In the genomic region with DNA sequence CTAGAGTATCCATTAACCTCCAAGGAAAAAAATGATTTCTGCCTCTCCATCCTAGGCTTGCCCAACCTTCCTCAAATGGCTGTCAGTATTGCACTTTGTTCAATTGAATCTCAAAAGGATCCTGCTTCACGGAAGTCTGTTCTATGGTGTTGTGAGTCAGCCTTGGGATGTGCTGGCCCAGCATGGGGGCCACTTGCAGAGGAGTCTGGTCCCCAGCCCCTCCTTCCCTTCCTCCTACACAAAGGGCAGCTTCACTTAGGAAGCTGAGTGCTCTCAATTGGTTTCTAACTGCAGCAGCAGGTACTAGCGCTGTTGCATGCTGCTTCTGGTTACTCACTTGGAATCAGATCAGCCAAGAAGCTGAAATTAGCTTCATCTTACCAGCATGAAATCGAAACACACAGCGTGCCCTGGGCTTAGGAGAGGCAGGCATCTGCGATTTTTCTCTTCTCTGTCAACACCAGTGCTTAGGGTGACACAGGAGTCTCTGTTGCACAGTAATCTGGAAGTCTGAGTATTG, we compare ENCODE assay signal across 25 mouse cellular contexts.
DNase-seq lines count a peak whose midpoint lies in the region; ATAC-seq lines count a peak whose summit lies in the region.
"Had no signal": no experiment of that assay in that cellular context is flagged by ENCODE, and none has a peak within 500 bp of the region (broad histone marks: within the 10 kb centered on the region; RNA-seq: fewer than 3 reads in every experiment).

No protein-coding gene starts in this region.

- H3K27me3 ChIP-seq in midbrain, embryonic 11.5 days (ENCODE audit: control insufficient read depth, insufficient read depth, low read length) = no peaks in the 10 kb centered on the region
- no peaks in the 10 kb centered on the region for H3K27me3 ChIP-seq in midbrain, embryonic 14.5 days (ENCODE audit: control insufficient read depth, insufficient read depth, low read length)
- H3K27me3 ChIP-seq: forebrain, embryonic 15.5 days; intestine, embryonic 15.5 days; neural tube, embryonic 15.5 days had no signal

- H3K4me2 ChIP-seq in midbrain, embryonic 11.5 days = no peak overlapping the region
- H3K4me2 ChIP-seq in midbrain, embryonic 14.5 days (ENCODE audit: low read length) = no peak overlapping the region
- H3K4me2 ChIP-seq: forebrain, embryonic 15.5 days; hindbrain, embryonic 14.5 days; intestine, embryonic 15.5 days; neural tube, embryonic 15.5 days had no signal

- no peaks in the 10 kb centered on the region for H3K9me3 ChIP-seq in midbrain, embryonic 11.5 days (ENCODE audit: control insufficient read depth, low read length)
- no peaks in the 10 kb centered on the region for H3K9me3 ChIP-seq in midbrain, embryonic 14.5 days (ENCODE audit: control insufficient read depth, low read length)
- H3K9me3 ChIP-seq: forebrain, embryonic 15.5 days; heart, embryonic 10.5 days; intestine, embryonic 15.5 days; limb, embryonic 10.5 days; neural tube, embryonic 15.5 days had no signal

- no peak overlapping the region for H3K27ac ChIP-seq in midbrain, embryonic 11.5 days (ENCODE audit: low read depth, low read length)
- no peak overlapping the region for H3K27ac ChIP-seq in midbrain, embryonic 14.5 days (replicated peaks; ENCODE audit: low read depth, low read length)
- H3K27ac ChIP-seq: embryonic facial prominence, embryonic 10.5 days; forebrain, embryonic 15.5 days; heart, embryonic 10.5 days; hindbrain, embryonic 14.5 days; intestine, embryonic 15.5 days; limb, embryonic 10.5 days; neural tube, embryonic 15.5 days had no signal

- no peak overlapping the region for H3K9ac ChIP-seq in midbrain, embryonic 11.5 days (ENCODE audit: low read length)
- H3K9ac ChIP-seq in midbrain, embryonic 14.5 days (replicated peaks; ENCODE audit: low read length) = no peak overlapping the region
- H3K9ac ChIP-seq: forebrain, embryonic 15.5 days; hindbrain, embryonic 14.5 days; intestine, embryonic 15.5 days; neural tube, embryonic 15.5 days had no signal

- no peaks in the 10 kb centered on the region for H3K36me3 ChIP-seq in midbrain, embryonic 11.5 days (ENCODE audit: control insufficient read depth, insufficient read depth, low read length)
- no peaks in the 10 kb centered on the region for H3K36me3 ChIP-seq in midbrain, embryonic 14.5 days (ENCODE audit: control insufficient read depth, insufficient read depth, low read length)
- H3K36me3 ChIP-seq: embryonic facial prominence, embryonic 10.5 days; forebrain, embryonic 15.5 days; heart, embryonic 10.5 days; intestine, embryonic 15.5 days; limb, embryonic 10.5 days; neural tube, embryonic 15.5 days had no signal

- peak; percentile 45 for DNase-seq in heart, adult 11 months
- no peak for DNase-seq in heart, postnatal 25 days (ENCODE audit: low spot score)
- peak; percentile 82 for DNase-seq in midbrain, embryonic 11.5 days (ENCODE audit: low spot score, missing footprints)
- DNase-seq in midbrain, embryonic 14.5 days = no peak
- DNase-seq in MN1 (ENCODE audit: low spot score) = peak; percentile 14
- peak; percentile 56 for DNase-seq in ZHBTc4 (ENCODE audit: low read depth, low spot score)
- DNase-seq in liver = no peak
- no peak for DNase-seq in left cerebral cortex, adult 8-10 months (ENCODE audit: low spot score in 2 of 2)
- DNase-seq: adrenal gland, postnatal 25 days; cerebellum, adult 18-20 months; gastrocnemius, postnatal 25 days; heart, postnatal 36 days; kidney, adult 8-10 months; kidney, postnatal 14 days; lung, postnatal 4 days; right cerebral cortex, postnatal 25 days; spleen, adult 18-20 months had no signal

- intact Hi-C loops in heart, postnatal 25 days (cut with DNase I) = no loop called here

- 39% methylated on average over 5 of the region's 5 CpGs for WGBS in midbrain, embryonic 11.5 days
- 42% methylated on average over 5 of the region's 5 CpGs for WGBS in midbrain, embryonic 14.5 days

- no peaks in the 10 kb centered on the region for H3K4me1 ChIP-seq in midbrain, embryonic 11.5 days (ENCODE audit: control insufficient read depth, insufficient read depth, low read length)
- no peaks in the 10 kb centered on the region for H3K4me1 ChIP-seq in midbrain, embryonic 14.5 days (ENCODE audit: control insufficient read depth, insufficient read depth, low read length)
- H3K4me1 ChIP-seq: embryonic facial prominence, embryonic 10.5 days; forebrain, embryonic 15.5 days; heart, embryonic 10.5 days; intestine, embryonic 15.5 days; limb, embryonic 10.5 days; neural tube, embryonic 15.5 days had no signal

- no peak overlapping the region for H3K4me3 ChIP-seq in midbrain, embryonic 11.5 days (ENCODE audit: low read depth, low read length)
- no peak overlapping the region for H3K4me3 ChIP-seq in midbrain, embryonic 14.5 days (replicated peaks; ENCODE audit: low read depth, low read length)
- H3K4me3 ChIP-seq: embryonic facial prominence, embryonic 10.5 days; forebrain, embryonic 15.5 days; heart, embryonic 10.5 days; intestine, embryonic 15.5 days; limb, embryonic 10.5 days; neural tube, embryonic 15.5 days had no signal

- ATAC-seq in midbrain, embryonic 11.5 days (ENCODE audit: low FRiP score) = no peak
- no peak for ATAC-seq in midbrain, embryonic 14.5 days (ENCODE audit: low FRiP score, low TSS enrichment)
- ATAC-seq: forebrain, embryonic 15.5 days; intestine, embryonic 15.5 days; Patski had no signal

Comparison
In these comparisons a context has a peak if more than half of its experiments do, and no peak if none do; other contexts are left out.
1. DNase-seq: peak in heart, adult 11 months (single experiment), midbrain, embryonic 11.5 days (single experiment), MN1 (single experiment) and ZHBTc4 (single experiment); none in heart, postnatal 25 days (single experiment), midbrain, embryonic 14.5 days (single experiment), liver (single experiment) and left cerebral cortex, adult 8-10 months (0 of 2).